Mouse (Mus musculus) adrenal gland, adult (tissue): ENCODE data around the gene Nptxr.
"Not testable (repeated sequence)": the region's sequence is repeated elsewhere in the genome, so short reads cannot be mapped to it uniquely, and the experiment has no call there.

Experiments used
- DNase-seq, 2 experiments: peaks; one replicate each; pipeline ENCODE4 v3.0.0; 2022 to 2023; ENCODE audit warnings: low spot score in 1 of 2; ENCODE audit not compliant: inconsistent age in 2 of 2

The Nptxr gene

DNA sequence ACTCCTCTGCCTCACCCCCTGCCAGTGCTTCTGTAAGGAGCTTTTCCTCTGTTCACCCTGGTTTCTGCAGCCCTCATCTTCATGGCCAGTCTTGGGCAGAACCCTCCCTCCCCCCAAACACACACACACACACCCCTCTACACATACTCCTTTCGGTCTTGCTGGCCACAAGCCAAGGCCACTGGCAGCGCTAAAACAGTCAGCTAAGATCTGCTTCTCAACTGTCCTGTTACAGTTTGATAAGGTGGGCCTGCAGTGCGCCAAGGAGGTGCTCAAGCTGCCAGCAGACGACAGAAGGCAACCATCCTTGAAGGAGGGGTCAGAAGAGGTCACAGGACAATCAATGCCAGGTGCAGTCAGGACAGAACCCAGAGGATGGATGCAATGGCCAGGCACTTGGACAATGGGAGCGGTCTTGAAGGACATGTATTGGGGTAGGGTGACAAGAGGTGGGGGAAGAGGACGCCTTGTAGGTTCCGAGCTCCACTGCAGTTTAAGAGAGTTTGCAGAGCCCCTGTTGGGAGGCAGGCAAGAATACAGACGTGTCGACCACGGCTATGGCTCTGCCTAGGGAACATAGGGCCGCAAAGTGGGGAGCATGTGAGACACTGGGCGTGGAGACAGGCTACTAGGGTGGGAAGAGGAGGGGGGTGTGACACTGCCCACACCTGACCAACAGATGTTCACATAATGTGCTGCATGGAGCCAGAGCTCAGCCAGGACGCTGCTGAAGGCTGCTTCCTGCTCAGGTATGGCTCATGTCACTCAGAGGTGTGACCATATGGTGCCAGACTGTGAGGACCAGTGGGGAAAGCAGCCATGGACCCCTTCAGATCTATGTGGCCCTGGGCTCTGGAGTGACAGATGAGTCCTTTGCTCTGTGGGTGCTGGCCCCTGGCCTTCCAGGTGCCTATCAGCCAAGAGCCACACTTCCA, 18.0 kb upstream of the Nptxr start:
- DNase-seq = peak in 1 of 2 experiments; percentile 55

DNA sequence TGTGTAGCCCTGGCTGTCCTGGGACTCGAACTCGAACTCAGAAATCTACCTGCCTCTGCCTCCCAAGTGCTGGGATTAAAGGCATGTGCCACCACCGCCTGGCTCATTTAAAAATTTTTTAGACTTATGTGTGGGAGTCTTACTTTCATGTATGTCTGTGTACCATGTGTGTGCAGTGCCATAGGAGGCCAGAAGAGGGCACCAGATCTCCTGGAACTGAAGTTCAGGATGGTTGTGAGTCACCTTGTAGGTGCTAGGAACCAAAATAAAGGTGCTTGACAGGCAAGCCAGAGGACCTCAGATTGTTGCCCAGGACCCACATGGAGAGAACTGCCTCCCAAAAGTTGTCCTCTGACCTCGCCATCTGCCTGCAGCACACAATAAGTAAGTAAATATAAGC, 13.8 kb upstream of the Nptxr start:
- no peak for DNase-seq

GRCm38 (mm10) chr15:79813666-79814258, 9.2 kb upstream of the Nptxr start:
- DNase-seq = peak; percentile 67 to 79

GRCm38 (mm10) chr15:79812840-79813239, 8.3 kb upstream of the Nptxr start:
- DNase-seq = not testable (repeated sequence)

- DNase-seq = no peak
Observed at GRCm38 (mm10) chr15:79810997-79811396, 6.4 kb upstream of the Nptxr start.

- no peak for DNase-seq
Observed at GRCm38 (mm10) chr15:79810061-79810460, 5.5 kb upstream of the Nptxr start.

DNA sequence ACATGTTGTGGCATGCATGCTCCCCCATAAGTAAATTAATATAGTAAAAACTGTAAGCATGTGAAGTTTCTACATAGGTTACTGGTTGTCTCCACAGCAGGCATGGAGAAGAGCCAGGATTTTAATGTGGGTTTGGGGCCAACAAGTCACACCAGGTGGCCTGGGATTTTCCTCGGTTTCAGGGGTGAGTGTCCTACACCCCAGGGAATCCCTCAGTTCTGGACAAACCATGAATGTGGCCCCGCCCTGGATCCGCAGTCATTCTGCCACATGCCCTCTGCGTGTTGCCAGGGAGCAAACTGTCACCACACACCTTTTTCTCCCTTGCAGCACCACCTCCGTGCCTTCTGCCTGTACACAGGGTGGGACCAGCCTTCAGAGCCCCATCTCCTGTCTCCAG, 4.1 kb upstream of the Nptxr start:
- DNase-seq = no peak

DNA sequence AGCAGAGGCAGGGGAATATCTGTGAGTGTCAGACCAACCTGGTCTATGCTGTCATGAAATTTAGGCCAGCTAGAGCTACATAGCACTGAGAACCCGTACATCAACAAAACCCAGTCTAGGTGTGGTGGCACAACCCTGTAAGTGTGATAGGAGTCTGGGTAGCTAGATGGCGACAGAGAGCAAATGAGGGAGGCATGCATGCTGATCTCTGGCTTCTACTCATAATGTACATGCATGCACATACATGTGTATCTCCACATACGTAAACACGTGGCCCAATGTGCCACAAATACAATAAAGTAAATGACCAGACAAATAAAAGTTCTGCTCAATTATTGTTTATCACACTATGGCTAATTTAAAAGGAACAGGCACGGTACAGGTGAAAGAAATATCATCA, 3.5 kb upstream of the Nptxr start:
- DNase-seq = peak in 1 of 2 experiments; percentile 69

DNA sequence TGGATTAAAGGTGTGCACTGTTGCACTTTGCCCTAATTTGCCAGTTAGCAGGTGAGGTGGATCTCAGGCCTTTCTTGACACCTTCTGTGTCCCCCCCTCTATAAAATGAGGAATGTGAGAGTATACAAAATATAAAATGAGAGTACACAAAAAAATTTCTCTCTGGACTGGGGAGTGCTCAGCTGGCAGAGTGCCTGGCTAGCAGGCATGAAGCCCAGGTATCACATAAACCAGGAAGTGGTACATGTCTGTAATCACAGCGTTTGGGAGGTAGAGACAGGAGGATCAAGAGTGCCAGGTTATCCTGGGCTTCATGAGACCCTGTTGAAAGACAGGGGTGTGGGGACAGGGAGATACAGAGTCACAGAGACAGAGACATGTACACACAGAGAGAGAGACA, 2.5 kb upstream of the Nptxr start:
- DNase-seq = no peak

DNA sequence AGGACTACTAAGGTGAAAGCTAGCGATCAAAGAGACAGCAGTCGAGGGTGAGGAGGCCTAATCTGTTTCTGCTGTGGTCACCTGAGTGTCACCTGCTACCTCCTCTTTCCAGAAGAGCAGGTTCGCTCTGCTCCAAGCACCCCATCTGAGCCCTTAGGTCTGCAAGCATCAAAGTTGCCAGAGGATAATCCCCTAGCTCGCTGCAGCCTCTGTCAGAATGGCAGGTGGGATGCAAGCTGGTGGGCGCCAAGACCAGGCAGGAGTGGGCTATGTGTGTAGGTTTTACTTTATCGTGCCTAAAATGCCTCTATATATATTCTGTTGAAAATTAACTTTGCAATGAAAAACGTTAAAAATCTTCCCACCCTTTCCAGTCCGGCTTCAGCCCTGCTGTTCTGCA, 680 bp upstream of the Nptxr start:
- DNase-seq = no peak

DNA sequence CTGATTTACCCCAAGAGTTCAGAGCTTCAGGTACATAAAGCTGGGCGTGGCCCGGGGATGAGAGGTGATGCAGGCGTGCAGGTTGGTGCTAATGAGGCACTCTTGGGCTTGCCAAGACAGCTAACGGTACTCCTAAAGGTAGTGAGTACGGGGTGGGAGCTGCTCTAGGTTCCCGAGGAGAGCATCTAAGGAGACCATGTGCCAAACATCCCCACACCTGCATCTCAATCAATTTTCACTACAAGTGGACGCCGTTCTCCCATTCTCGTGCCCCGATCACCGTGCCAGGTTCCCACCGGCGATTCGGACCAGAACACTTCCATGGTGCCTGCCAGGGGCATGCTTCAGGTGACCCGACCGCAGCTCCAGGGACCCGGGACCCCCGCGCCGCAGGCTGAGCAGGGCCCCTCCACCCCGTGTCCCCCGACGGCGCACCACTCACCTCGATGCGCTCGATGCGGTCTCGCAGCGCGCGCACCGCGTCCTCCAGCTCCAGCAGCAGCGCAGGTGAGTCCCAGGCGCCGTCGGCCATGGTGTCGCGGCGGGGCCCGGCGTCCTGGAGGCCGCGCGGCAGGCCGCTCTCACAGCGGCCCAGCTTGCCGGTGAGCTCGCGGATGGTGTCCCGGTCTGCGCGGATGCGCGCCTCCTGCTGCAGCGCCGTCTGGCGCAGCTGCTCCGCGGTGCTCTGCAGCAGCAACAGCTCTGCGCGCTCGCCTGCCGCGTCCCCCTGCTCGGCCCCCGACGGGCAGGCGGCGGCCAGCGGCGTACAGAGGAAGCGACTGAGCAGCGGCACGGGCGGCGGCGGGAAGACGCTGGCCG, 824 bp downstream of the Nptxr start:
- peak in 1 of 2 experiments; percentile 44 for DNase-seq

DNA sequence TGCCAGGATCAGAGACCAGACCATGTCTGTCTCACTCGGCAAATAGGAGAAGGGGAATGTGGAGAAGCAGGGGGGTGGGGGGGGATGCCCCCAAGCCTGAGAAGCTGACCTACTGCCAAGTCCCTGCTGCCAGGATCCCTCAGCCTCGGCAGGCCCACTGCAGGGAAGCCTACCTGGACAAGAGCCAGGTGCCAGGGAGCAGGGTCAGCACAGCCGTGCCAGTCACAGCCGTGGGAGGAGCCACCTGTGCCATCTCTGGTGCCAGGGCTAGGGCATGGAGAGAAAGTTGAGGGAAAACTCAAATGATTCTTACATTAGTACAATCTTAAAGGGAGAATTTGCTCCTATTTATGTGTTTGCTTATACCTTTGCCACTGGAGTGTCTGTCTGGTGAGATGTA, 2.3 kb downstream of the Nptxr start:
- no peak for DNase-seq

DNA sequence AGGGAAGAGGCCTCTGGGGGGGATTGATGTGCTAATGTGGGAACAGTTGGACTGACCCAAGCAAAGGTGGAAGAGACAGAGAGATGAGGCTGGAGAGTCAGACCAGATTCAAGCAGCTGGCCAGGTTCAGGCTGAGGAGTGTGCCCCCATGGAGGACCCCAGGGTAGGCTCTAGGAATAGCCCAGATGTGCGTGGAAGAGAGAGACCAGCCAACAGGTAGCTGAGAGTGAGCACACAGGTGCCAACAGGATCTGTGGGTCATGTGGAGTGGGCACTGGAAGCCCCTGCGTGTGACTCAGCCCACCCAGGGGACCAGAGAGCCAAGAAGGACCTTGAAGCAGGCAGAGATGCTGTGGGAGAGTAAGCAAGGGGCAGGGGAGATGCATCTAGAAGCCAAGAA, 2.9 kb downstream of the Nptxr start:
- DNase-seq = no peak

DNA sequence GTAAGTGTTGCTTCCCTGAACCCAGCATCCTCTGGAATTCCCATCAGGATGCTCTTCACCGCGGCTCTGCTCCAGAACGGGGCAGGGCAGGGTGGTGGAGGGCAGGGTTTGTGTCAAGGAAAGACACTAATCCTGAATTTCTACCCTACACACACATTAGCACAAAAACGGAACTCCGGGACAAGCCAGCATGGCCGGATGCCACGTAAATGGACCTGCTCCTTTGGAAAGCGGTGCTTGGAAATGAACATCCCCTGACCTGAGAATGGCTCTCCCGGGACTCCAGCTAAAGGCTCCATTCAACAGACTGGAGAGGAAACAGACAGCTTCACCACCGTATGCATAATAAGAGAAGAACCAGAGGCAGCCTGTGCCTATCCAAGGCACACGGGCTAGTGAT, 3.9 kb downstream of the Nptxr start:
- no peak for DNase-seq

GRCm38 (mm10) chr15:79798591-79798990, 6.0 kb downstream of the Nptxr start:
- no peak for DNase-seq

DNA sequence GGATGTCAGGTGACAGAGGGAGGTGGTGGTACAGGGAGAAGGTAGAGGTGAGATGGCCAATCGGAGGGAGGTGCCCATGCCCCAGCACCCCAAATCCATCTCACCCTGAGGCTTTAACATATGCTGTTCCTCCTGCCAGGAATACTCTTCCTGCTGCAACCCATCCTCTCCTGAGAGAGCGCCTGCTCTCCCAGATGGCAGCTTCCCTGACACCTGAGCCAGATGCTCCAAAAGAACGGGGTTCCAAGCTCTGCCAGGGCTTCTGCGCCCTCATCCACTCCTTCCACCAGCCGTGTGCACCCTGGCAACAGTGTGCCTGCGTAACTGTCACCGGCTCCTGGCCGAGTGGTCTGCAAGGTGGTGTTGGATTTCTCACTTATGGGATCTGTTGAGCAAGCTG, 6.9 kb downstream of the Nptxr start:
- no peak for DNase-seq

DNA sequence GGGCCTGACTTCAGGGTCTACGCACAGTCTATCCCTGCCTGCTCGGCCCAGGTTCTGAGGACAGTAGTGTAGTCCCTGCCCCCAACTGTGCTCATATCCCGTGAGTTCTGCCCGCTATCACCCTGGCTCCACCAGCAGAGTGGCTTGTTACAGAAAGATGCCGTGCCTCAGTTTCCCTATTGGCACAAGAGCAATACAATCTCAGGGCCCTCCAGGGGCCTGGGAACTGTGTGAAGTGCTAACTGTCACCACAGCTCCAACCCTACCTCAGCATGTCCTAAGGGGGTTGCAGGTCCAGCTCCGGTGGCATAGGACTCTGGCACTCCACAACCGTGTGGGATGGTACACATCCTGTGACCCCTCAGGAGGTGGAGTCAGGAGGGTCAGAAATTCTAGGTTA, 7.5 kb downstream of the Nptxr start:
- DNase-seq = no peak

GRCm38 (mm10) chr15:79796256-79796655, 8.3 kb downstream of the Nptxr start:
- no peak for DNase-seq

- DNase-seq = no peak
Observed at GRCm38 (mm10) chr15:79794173-79794572, 10.4 kb downstream of the Nptxr start.

- DNase-seq = no peak
Observed at GRCm38 (mm10) chr15:79793076-79793475, 11.5 kb downstream of the Nptxr start.

DNA sequence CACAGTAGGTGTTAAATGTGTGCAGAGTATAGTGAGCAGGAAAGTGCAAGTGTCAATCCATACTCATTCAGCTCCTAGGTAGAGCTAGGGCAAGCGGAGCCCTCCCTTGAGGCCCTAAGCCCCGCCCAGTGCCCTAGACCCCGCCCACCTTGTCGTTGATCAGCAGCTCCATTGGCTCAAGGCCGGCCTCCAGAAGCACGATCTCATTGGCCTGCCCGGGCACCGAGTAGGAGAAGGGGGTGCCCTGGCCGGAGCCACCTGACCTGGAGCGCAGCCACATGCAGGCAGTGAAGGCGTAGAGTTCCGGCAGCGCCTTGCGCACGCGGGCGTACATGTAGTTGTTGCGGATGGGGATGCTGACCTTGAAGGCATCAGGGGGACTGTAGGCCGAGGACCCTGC, 12.1 kb downstream of the Nptxr start:
- DNase-seq = peak in 1 of 2 experiments; percentile 17

DNA sequence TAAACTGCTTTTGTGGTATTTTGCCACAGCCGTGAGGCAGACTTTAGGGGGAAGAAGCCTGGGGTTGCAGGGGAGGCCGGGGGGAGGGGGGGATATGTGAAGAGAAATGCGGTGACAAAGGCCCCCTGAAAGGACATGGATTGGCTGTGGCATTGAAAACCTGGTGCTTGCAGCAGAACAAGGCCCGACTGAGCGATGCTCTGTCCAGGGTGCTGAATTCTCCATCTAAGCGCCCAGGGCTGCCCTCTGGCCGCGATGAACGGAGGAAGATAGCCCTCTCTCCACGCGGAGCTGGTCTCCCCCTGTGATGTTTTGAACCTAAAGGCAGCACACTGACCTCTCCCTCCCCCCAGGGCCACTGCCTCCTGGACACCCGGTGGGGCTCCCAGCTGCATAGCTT, 13.1 kb downstream of the Nptxr start:
- peak; percentile 53 to 79 for DNase-seq
